21 mouse cellular contexts compared by ENCODE assay signal in the genomic region with DNA sequence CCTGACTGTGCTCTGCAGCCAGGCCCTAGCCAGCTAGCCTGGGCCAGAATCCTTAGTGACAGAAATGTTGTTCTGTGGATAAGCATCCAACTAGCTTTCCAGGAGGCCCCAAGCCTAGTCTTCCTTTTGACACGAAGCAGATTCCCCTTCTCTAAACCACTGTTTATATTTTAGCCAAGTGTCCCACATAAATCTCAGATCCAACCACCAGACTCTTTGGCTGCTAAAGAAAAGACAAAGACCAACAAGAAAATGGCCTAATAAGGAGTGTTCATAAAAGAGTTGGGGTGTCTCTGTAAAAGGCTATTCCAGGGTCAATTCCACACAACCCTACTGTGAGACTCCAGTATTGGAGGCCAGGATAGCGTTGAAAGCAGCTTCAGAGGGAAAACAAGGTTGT.
DNase-seq lines count a peak whose midpoint lies in the region; ATAC-seq lines count a peak whose summit lies in the region.
"Had no signal": no experiment of that assay in that cellular context is flagged by ENCODE, and none has a peak within 500 bp of the region (broad histone marks: within the 10 kb centered on the region; RNA-seq: fewer than 3 reads in every experiment).

No protein-coding gene starts in this region.

- no peak for ATAC-seq in embryonic facial prominence, embryonic 13.5 days (ENCODE audit: insufficient number of reproducible peaks, insufficient read depth, low FRiP score, low TSS enrichment, low read depth)
- no peak for ATAC-seq in neural tube, embryonic 14.5 days (ENCODE audit: low read depth)
- no peak for ATAC-seq in neural tube, embryonic 15.5 days (ENCODE audit: low FRiP score)
- ATAC-seq: lung, postnatal 0 days had no signal

- H3K27me3 ChIP-seq in embryonic facial prominence, embryonic 13.5 days, result no peaks in the 10 kb centered on the region
- H3K27me3 ChIP-seq in embryonic facial prominence, embryonic 10.5 days (replicated peaks; ENCODE audit: low read depth, poor library complexity, severe bottlenecking), result no peaks in the 10 kb centered on the region
- H3K27me3 ChIP-seq in neural tube, embryonic 14.5 days (ENCODE audit: control insufficient read depth, insufficient read depth, low read length), result no peaks in the 10 kb centered on the region
- H3K27me3 ChIP-seq in neural tube, embryonic 15.5 days (replicated peaks), result no peaks in the 10 kb centered on the region
- H3K27me3 ChIP-seq: forebrain, embryonic 12.5 days; heart, embryonic 15.5 days; hindbrain, embryonic 13.5 days had no signal

- H3K4me3 ChIP-seq in embryonic facial prominence, embryonic 13.5 days, result no peak overlapping the region
- H3K4me3 ChIP-seq in embryonic facial prominence, embryonic 10.5 days, result no peak overlapping the region
- no peak overlapping the region for H3K4me3 ChIP-seq in neural tube, embryonic 14.5 days (ENCODE audit: low read depth, low read length)
- no peak overlapping the region for H3K4me3 ChIP-seq in neural tube, embryonic 15.5 days (replicated peaks)
- H3K4me3 ChIP-seq: erythroblast, embryonic 14.5 days; forebrain, embryonic 12.5 days; heart, embryonic 15.5 days; hindbrain, embryonic 13.5 days; myocyte had no signal

- H3K9me3 ChIP-seq in embryonic facial prominence, embryonic 13.5 days, result no peaks in the 10 kb centered on the region
- no peaks in the 10 kb centered on the region for H3K9me3 ChIP-seq in embryonic facial prominence, embryonic 10.5 days
- H3K9me3 ChIP-seq in neural tube, embryonic 14.5 days (ENCODE audit: control insufficient read depth, low read length), result no peaks in the 10 kb centered on the region
- H3K9me3 ChIP-seq in neural tube, embryonic 15.5 days (replicated peaks), result no peaks in the 10 kb centered on the region
- H3K9me3 ChIP-seq: forebrain, embryonic 12.5 days; heart, embryonic 15.5 days; hindbrain, embryonic 13.5 days had no signal

- peaks cover 6% of the 10 kb centered on the region; the same call in 1 of the 2 replicates for H3K4me1 ChIP-seq in embryonic facial prominence, embryonic 13.5 days
- H3K4me1 ChIP-seq in embryonic facial prominence, embryonic 10.5 days, result peaks cover 3% of the 10 kb centered on the region; the same call in 1 of the 2 replicates
- H3K4me1 ChIP-seq in neural tube, embryonic 14.5 days (ENCODE audit: control insufficient read depth, insufficient read depth, low read length), result peaks cover 3% of the 10 kb centered on the region; the same call in 1 of the 2 replicates
- peaks cover 9% of the 10 kb centered on the region for H3K4me1 ChIP-seq in neural tube, embryonic 15.5 days
- H3K4me1 ChIP-seq: forebrain, embryonic 12.5 days had no signal

- no peak overlapping the region for H3K9ac ChIP-seq in embryonic facial prominence, embryonic 13.5 days
- no peak overlapping the region for H3K9ac ChIP-seq in neural tube, embryonic 14.5 days (replicated peaks; ENCODE audit: low read depth, low read length)
- H3K9ac ChIP-seq in neural tube, embryonic 15.5 days (replicated peaks), result no peak overlapping the region
- H3K9ac ChIP-seq: forebrain, embryonic 12.5 days; heart, embryonic 15.5 days; hindbrain, embryonic 13.5 days had no signal

- no peak overlapping the region for H3K4me2 ChIP-seq in embryonic facial prominence, embryonic 13.5 days
- H3K4me2 ChIP-seq in neural tube, embryonic 14.5 days (ENCODE audit: low read depth, low read length), result 0 out of 2 replicates have a peak overlapping the region, but pooled peaks have one; percentile 22
- H3K4me2 ChIP-seq in neural tube, embryonic 15.5 days, result no peak overlapping the region
- H3K4me2 ChIP-seq: forebrain, embryonic 12.5 days had no signal

- DNase-seq in embryonic facial prominence, embryonic 10.5 days (ENCODE audit: low spot score), result no peak
- DNase-seq in neural tube, embryonic 10.5 days (ENCODE audit: extremely low spot score, low spot score), result no peak
- DNase-seq in yolk sac, embryonic 10.5 days (ENCODE audit: low spot score), result peak; percentile 23
- no peak for DNase-seq in right cerebral cortex, postnatal 10 days (ENCODE audit: low spot score in 2 of 2)
- DNase-seq in frontal cortex, postnatal 36 days (ENCODE audit: low spot score in 2 of 2), result no peak
- DNase-seq: adrenal gland, postnatal 36 days; cerebellum, adult 9-10 months; heart, postnatal 36 days; left cerebral cortex, postnatal 4 days; right cerebral cortex, postnatal 14 days; thymus, postnatal 14 days had no signal

- WGBS in embryonic facial prominence, embryonic 13.5 days, result 77% methylated on average over 2 of the region's 2 CpGs
- WGBS in embryonic facial prominence, embryonic 10.5 days, result 86% methylated on average over 2 of the region's 2 CpGs
- 25% methylated on average over 2 of the region's 2 CpGs for WGBS in neural tube, embryonic 14.5 days
- WGBS in neural tube, embryonic 15.5 days, result 24% methylated on average over 2 of the region's 2 CpGs

- H3K27ac ChIP-seq in embryonic facial prominence, embryonic 13.5 days, result peak overlapping the region; percentile 51; the same call in 1 of the 2 replicates
- no peak overlapping the region for H3K27ac ChIP-seq in embryonic facial prominence, embryonic 10.5 days (replicated peaks)
- H3K27ac ChIP-seq in neural tube, embryonic 14.5 days (ENCODE audit: low read depth, low read length), result no peak overlapping the region
- H3K27ac ChIP-seq in neural tube, embryonic 15.5 days (replicated peaks), result 0 out of 2 replicates have a peak overlapping the region, but pooled peaks have one; percentile 24
- H3K27ac ChIP-seq: forebrain, embryonic 12.5 days; heart, embryonic 15.5 days; hindbrain, embryonic 13.5 days; macrophage had no signal

- H3K36me3 ChIP-seq in embryonic facial prominence, embryonic 13.5 days, result no peaks in the 10 kb centered on the region
- H3K36me3 ChIP-seq in embryonic facial prominence, embryonic 10.5 days (replicated peaks), result no peaks in the 10 kb centered on the region
- no peaks in the 10 kb centered on the region for H3K36me3 ChIP-seq in neural tube, embryonic 14.5 days (ENCODE audit: control insufficient read depth, insufficient read depth, low read length)
- H3K36me3 ChIP-seq in neural tube, embryonic 15.5 days, result no peaks in the 10 kb centered on the region
- H3K36me3 ChIP-seq: forebrain, embryonic 12.5 days; heart, embryonic 15.5 days; hindbrain, embryonic 13.5 days had no signal

Comparison
In these comparisons a context has a peak if more than half of its experiments do, and no peak if none do; other contexts are left out.
1. H3K27ac ChIP-seq: peak in embryonic facial prominence, embryonic 13.5 days (single experiment) and neural tube, embryonic 15.5 days (single experiment); none in embryonic facial prominence, embryonic 10.5 days (single experiment) and neural tube, embryonic 14.5 days (single experiment).